Mouse (Mus musculus) CH12.LX (cell line): Measurements from ENCODE around the gene Dapk1.
"Not testable (repeated sequence)": the region's sequence is repeated elsewhere in the genome, so short reads cannot be mapped to it uniquely, and the experiment has no call there.

Experiments used
- CTCF ChIP-seq, 2 experiments: IDR thresholded peaks in 1 of 2; conservative IDR thresholded peaks in 1 of 2; 2 replicates each; pipeline ENCODE4 v1.5.1; 2011 to 2012; ENCODE audit warnings: low read depth in 2 of 2, low read length in 2 of 2, improper control_type of control experiment in 1 of 2, inconsistent platforms in 1 of 2, mild to moderate bottlenecking in 1 of 2, moderate library complexity in 1 of 2
- EP300 ChIP-seq: IDR thresholded peaks from 2 replicates; pipeline ENCODE4 v1.6.1; 2011; ENCODE audit warnings: low read length, improper control_type of control experiment
- MAX ChIP-seq: IDR thresholded peaks from 2 replicates; pipeline ENCODE4 v1.6.1; 2011; ENCODE audit warnings: low read length, improper control_type of control experiment
- NELFE ChIP-seq: IDR thresholded peaks from 2 replicates; pipeline ENCODE4 v1.6.1; 2011; ENCODE audit warnings: low read depth, low read length, improper control_type of control experiment
- USF1 ChIP-seq: IDR thresholded peaks from 2 replicates; pipeline ENCODE4 v1.6.1; 2014; ENCODE audit warnings: low read depth, mild to moderate bottlenecking, inconsistent platforms, low read length, improper control_type of control experiment

DNA sequence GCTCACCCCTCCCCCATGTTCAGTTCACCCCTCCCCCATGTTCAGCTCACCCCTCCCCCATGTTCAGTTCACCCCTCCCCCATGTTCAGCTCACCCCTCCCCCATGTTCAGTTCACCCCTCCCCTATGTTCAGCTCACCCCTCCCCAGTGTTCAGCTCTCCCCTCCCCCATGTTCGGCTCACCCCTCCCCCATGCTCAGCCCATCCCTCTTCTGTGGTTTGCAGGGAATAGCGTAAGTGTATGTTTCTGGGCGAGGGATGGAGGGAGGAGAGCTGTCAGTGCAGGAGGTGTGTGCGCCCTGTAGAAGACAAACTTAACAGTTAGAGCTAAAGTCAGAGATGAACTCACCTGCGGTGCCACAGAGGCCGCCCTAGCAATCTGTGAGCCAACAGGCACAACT, 9.2 kb downstream of the Dapk1 start:
- not testable (repeated sequence) for TF ChIP-seq NELFE; MAX; CTCF (conservative IDR thresholded peaks at IDR 0.05 in 1 of 2, IDR thresholded peaks at IDR 0.05 in 1 of 2; ENCODE audit: low read depth in 2 of 2, low read length in 2 of 2); EP300; USF1
